Mouse (Mus musculus) T-helper 17 cell (primary cell): ENCODE results near the gene Atxn7l1.

Source experiments
- in situ Hi-C, 2 experiments: fragments of 300-600 bp; cut with MboI, MseI; formaldehyde crosslinking; loops; 1 replicate in 1 of 2; 2 replicates in 1 of 2; pipeline ENCODE4 v1.15.1; 2025; ENCODE audit warnings: high pct_unique_total_duplicates in 2 of 2

Atxn7l1 gene

GRCm38 (mm10) chr12:33147497-33148267 is at the start of gene Atxn7l1:
Gene Atxn7l1, plus strand, starts transcription at chr12:33147693.
- in situ Hi-C loops = loop anchor here in 1 of 2 experiments (5.0 kb wide), 1 partner anchor 35 kb away; no protein-coding TSS in a partner anchor

GRCm38 (mm10) chr12:33101627-33102026 is 45.9 kb upstream of the Atxn7l1 start:
- in situ Hi-C loops = loop anchor here (5.0 to 25.0 kb wide), 3 partner anchors 74 to 1473 kb away; no protein-coding TSS in a partner anchor

GRCm38 (mm10) chr12:33102342-33103115 is 45.0 kb upstream of the Atxn7l1 start:
- in situ Hi-C loops = loop anchor here (5.0 to 25.0 kb wide), 3 partner anchors 75 to 1472 kb away; no protein-coding TSS in a partner anchor

GRCm38 (mm10) chr12:33105724-33106123 is 41.8 kb upstream of the Atxn7l1 start:
- in situ Hi-C loops = loop anchor here in 1 of 2 experiments (10.0 to 25.0 kb wide), 2 partner anchors 532 to 1469 kb away; no protein-coding TSS in a partner anchor

GRCm38 (mm10) chr12:33106438-33107167 is 40.9 kb upstream of the Atxn7l1 start:
- in situ Hi-C loops = loop anchor here in 1 of 2 experiments (10.0 to 25.0 kb wide), 2 partner anchors 531 to 1468 kb away; no protein-coding TSS in a partner anchor

GRCm38 (mm10) chr12:33109531-33109930 is 38.0 kb upstream of the Atxn7l1 start:
- in situ Hi-C loops = loop anchor here in 1 of 2 experiments (10.0 to 25.0 kb wide), 2 partner anchors 528 to 1465 kb away; no protein-coding TSS in a partner anchor

- in situ Hi-C loops = loop anchor here in 1 of 2 experiments (25.0 kb wide), 1 partner anchor 526 kb away; no protein-coding TSS in a partner anchor
Measured at GRCm38 (mm10) chr12:33110894-33111471, 36.5 kb upstream of the Atxn7l1 start.

GRCm38 (mm10) chr12:33118624-33119301 is 28.7 kb upstream of the Atxn7l1 start:
- in situ Hi-C loops = loop anchor here in 1 of 2 experiments (5.0 to 25.0 kb wide), 2 partner anchors 206 to 519 kb away; no protein-coding TSS in a partner anchor

GRCm38 (mm10) chr12:33125594-33126227 is 21.8 kb upstream of the Atxn7l1 start:
- in situ Hi-C loops = loop anchor here in 1 of 2 experiments (10.0 kb wide), 1 partner anchor 299 kb away; the partner anchor contains the start of gene Twistnb

- in situ Hi-C loops = loop anchor here in 1 of 2 experiments (10.0 kb wide), 1 partner anchor 299 kb away; the partner anchor contains the start of gene Twistnb
Measured at GRCm38 (mm10) chr12:33126243-33126642, 21.2 kb upstream of the Atxn7l1 start.

- in situ Hi-C loops = loop anchor here in 1 of 2 experiments (10.0 kb wide), 1 partner anchor 297 kb away; the partner anchor contains the start of gene Twistnb
Measured at GRCm38 (mm10) chr12:33128121-33128520, 19.4 kb upstream of the Atxn7l1 start.

- in situ Hi-C loops = loop anchor here in 1 of 2 experiments (10.0 kb wide), 1 partner anchor 296 kb away; the partner anchor contains the start of gene Twistnb
Measured at GRCm38 (mm10) chr12:33128702-33129101, 18.8 kb upstream of the Atxn7l1 start.

- in situ Hi-C loops = loop anchor here in 1 of 2 experiments (10.0 kb wide), 1 partner anchor 295 kb away; the partner anchor contains the start of gene Twistnb
Measured at GRCm38 (mm10) chr12:33129410-33129809, 18.1 kb upstream of the Atxn7l1 start.

GRCm38 (mm10) chr12:33130401-33130800 is 17.1 kb upstream of the Atxn7l1 start:
- in situ Hi-C loops = no loop called here

- in situ Hi-C loops = no loop called here
Measured at GRCm38 (mm10) chr12:33131796-33132195, 15.7 kb upstream of the Atxn7l1 start.

- in situ Hi-C loops = no loop called here
Measured at GRCm38 (mm10) chr12:33137857-33138256, 9.6 kb upstream of the Atxn7l1 start.

GRCm38 (mm10) chr12:33139083-33139482 is 8.4 kb upstream of the Atxn7l1 start:
- in situ Hi-C loops = no loop called here

- in situ Hi-C loops = no loop called here
Measured at GRCm38 (mm10) chr12:33144456-33144855, 3.0 kb upstream of the Atxn7l1 start.
